Mouse (Mus musculus): ENCODE data around the gene Adgrd1.

GRCm38 (mm10) chr5:129196501-129196900 is 100.0 kb downstream of the Adgrd1 start:
- no peak for TF ChIP-seq GATA2 (IDR thresholded peaks at IDR 0.05; ENCODE audit: borderline replicate concordance, low read depth, low read length)
- TF ChIP-seq CTCF (IDR thresholded peaks at IDR 0.05; ENCODE audit: low read depth, low read length) = no peak
- no peak for TF ChIP-seq GATA1 (IDR thresholded peaks at IDR 0.05; ENCODE audit: borderline replicate concordance, low read length)

Measured in G1E (cell line).